Mouse (Mus musculus): Measurements from ENCODE around the gene Als2cr12. TPM values are rescaled to one million over a fixed set of nuclear protein-coding genes. Genes with fewer than 3 reads are reported as not detected.

Als2cr12 gene
- polyA plus RNA-seq, 1 experiment from 2014 or later: not detected

Other genes with a start within 250 kb of the Als2cr12 start
- 30.6 and 31.3 TPM in 2 replicates for gene Orc2, start 190.9 kb downstream of the Als2cr12 start, polyA plus RNA-seq (2015; fragmentation: Nextera tagmentation; extraction: Ambion mirVana)
- 10.1 and 12.6 TPM in 2 replicates for gene Fam126b, start 109.7 kb downstream of the Als2cr12 start, polyA plus RNA-seq (2015; fragmentation: Nextera tagmentation; extraction: Ambion mirVana)
- 161 and 167 TPM in 2 replicates for gene Ndufb3, start 109.6 kb downstream of the Als2cr12 start, polyA plus RNA-seq (2015; fragmentation: Nextera tagmentation; extraction: Ambion mirVana)
- gene Cflar, start 15.5 kb upstream of the Als2cr12 start, polyA plus RNA-seq (2015; fragmentation: Nextera tagmentation; extraction: Ambion mirVana): 41.3 and 45.0 TPM in 2 replicates
- gene Casp8, start 99.4 kb upstream of the Als2cr12 start, polyA plus RNA-seq (2015; fragmentation: Nextera tagmentation; extraction: Ambion mirVana): 42.1 and 44.1 TPM in 2 replicates

All from kidney, embryonic 16.5 days (tissue).